Mouse (Mus musculus): ENCODE results near the gene Ppil1. TPM values are rescaled to one million over a fixed set of nuclear protein-coding genes. Genes with fewer than 3 reads are reported as not detected.

Ppil1 gene
- total and polyA plus RNA-seq, 3 experiments: 115 to 135 (median 122) TPM

DNA sequence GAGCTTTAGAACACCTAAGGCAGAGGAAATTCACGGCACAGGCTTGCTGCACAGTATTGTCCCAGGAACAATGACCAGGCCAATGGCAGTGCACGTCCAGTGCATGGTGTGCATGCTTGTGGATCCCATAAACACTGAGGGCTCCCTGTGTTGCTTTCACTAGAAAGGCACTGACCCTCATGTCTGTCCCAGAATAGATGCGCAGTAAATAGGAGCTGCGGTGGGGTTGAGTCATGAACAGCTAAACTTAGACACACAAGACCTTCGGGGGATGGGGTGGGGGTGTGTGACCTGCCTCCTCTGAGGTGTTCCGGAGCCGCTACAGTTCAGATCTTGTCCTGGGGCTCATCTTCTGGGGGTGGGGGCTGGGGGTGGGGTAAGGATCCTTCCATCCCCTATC is 57.9 kb downstream of the Ppil1 start:
- H3K4me1 ChIP-seq (ENCODE audit: control insufficient read depth in 1 of 2, insufficient read depth in 2 of 2, low read length in 2 of 2): no peaks in the 10 kb centered on the region
- DNase-seq (ENCODE audit: low read depth, low spot score): no peak
- no peaks in the 10 kb centered on the region for H3K79me2 ChIP-seq (ENCODE audit: control insufficient read depth, insufficient read depth, low read length, poor library complexity)
- no peak for TF ChIP-seq ZNF384 (IDR thresholded peaks at IDR 0.05; ENCODE audit: low read depth, low read length)
- TF ChIP-seq CTCF (IDR thresholded peaks at IDR 0.05 in 2 of 3, conservative IDR thresholded peaks at IDR 0.05 in 1 of 3; ENCODE audit: control insufficient read depth in 1 of 3, insufficient read depth in 1 of 3, low read depth in 2 of 3, low read length in 3 of 3, poor library complexity in 1 of 3, severe bottlenecking in 1 of 3): no peak
- no peak for TF ChIP-seq CHD1 (IDR thresholded peaks at IDR 0.05; ENCODE audit: low read depth, low read length)
- TF ChIP-seq JUND (IDR thresholded peaks at IDR 0.05; ENCODE audit: low read depth, low read length): no peak
- no peak for TF ChIP-seq MAZ (IDR thresholded peaks at IDR 0.05; ENCODE audit: low read depth, low read length)
- no peak for TF ChIP-seq CHD2 (IDR thresholded peaks at IDR 0.05; ENCODE audit: low read length)
- TF ChIP-seq GABPA (IDR thresholded peaks at IDR 0.05; ENCODE audit: low read depth, low read length): no peak
- TF ChIP-seq HCFC1 (IDR thresholded peaks at IDR 0.05; ENCODE audit: low read depth, low read length): no peak
- TF ChIP-seq RAD21 (IDR thresholded peaks at IDR 0.05; ENCODE audit: low read depth, low read length): no peak
- TF ChIP-seq MYB (IDR thresholded peaks at IDR 0.05; ENCODE audit: low read depth, low read length): no peak
- TF ChIP-seq ZMIZ1 (IDR thresholded peaks at IDR 0.05; ENCODE audit: low read depth, low read length): no peak
- H3K36me3 ChIP-seq (ENCODE audit: control insufficient read depth in 1 of 2, insufficient read depth in 2 of 2, low read length in 2 of 2): no peaks in the 10 kb centered on the region
- H3K9ac ChIP-seq (ENCODE audit: control insufficient read depth, low read depth, low read length, poor library complexity, severe bottlenecking): no peak overlapping the region
- no peaks in the 10 kb centered on the region for H3K9me3 ChIP-seq (replicated peaks; ENCODE audit: insufficient read depth, low read length)
- H3K27me3 ChIP-seq (ENCODE audit: control insufficient read depth in 1 of 2, insufficient read depth in 2 of 2, low read length in 2 of 2): peaks cover 0 to 1% of the 10 kb centered on the region in 2 experiments; a peak in 1 of 4 replicates
- H3K4me3 ChIP-seq (ENCODE audit: control insufficient read depth in 1 of 2, insufficient read depth in 1 of 2, low read depth in 2 of 2, low read length in 2 of 2): no peak overlapping the region
- H3K27ac ChIP-seq (ENCODE audit: control insufficient read depth, low read depth, low read length): no peak overlapping the region

DNA sequence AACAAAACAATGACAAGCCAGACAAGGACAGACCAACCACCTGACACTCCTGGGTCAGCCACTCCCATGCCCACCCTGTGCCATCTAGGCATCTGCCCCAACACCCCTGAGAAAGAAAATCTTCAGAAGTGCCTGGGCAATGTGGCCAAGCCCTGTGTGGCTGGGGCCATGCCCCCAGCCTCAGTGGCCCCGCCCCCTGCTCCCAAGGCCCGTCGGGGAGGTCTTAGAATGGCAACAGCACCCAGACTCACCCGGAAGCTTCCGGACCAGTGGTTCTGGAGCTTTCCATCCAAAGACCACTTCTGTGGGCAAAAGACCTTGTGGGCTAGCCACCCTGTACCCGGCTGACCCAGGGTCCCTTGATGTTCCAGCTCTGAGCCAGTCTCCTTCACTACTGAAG is 61.4 kb downstream of the Ppil1 start:
- peak; percentile 33 for DNase-seq (ENCODE audit: low read depth, low spot score)
- Histone ChIP-seq H3K4me3 (ENCODE audit: control insufficient read depth in 1 of 2, insufficient read depth in 1 of 2, low read depth in 2 of 2, low read length in 2 of 2) (no peak overlapping the region), H3K36me3 (ENCODE audit: control insufficient read depth in 1 of 2, insufficient read depth in 2 of 2, low read length in 2 of 2) (peaks cover 0 to 3% of the 10 kb centered on the region in 2 experiments; a peak in 1 of 4 replicates), H3K9ac (ENCODE audit: control insufficient read depth, low read depth, low read length, poor library complexity, severe bottlenecking) (no peak overlapping the region), H3K27me3 (ENCODE audit: control insufficient read depth in 1 of 2, insufficient read depth in 2 of 2, low read length in 2 of 2) (peaks cover 0 to 1% of the 10 kb centered on the region in 2 experiments; a peak in 1 of 4 replicates), H3K9me3 (replicated peaks; ENCODE audit: insufficient read depth, low read length) (no peaks in the 10 kb centered on the region), H3K4me1 (ENCODE audit: control insufficient read depth in 1 of 2, insufficient read depth in 2 of 2, low read length in 2 of 2) (peaks cover 0 to 5% of the 10 kb centered on the region in 2 experiments; a peak in 1 of 4 replicates), H3K79me2 (ENCODE audit: control insufficient read depth, insufficient read depth, low read length, poor library complexity) (no peaks in the 10 kb centered on the region), H3K27ac (ENCODE audit: control insufficient read depth, low read depth, low read length) (no peak overlapping the region)
- TF ChIP-seq TCF12 (IDR thresholded peaks at IDR 0.05; ENCODE audit: low read depth, low read length) (no peak), MAX (IDR thresholded peaks at IDR 0.05; ENCODE audit: low read length) (no peak), HCFC1 (IDR thresholded peaks at IDR 0.05; ENCODE audit: low read depth, low read length) (no peak), MAFK (IDR thresholded peaks at IDR 0.05; ENCODE audit: borderline replicate concordance, low read depth, low read length) (no peak), NRF1 (IDR thresholded peaks at IDR 0.05; ENCODE audit: insufficient read depth, low read depth, low read length, poor library complexity, severe bottlenecking) (no peak), RCOR1 (IDR thresholded peaks at IDR 0.05; ENCODE audit: low read depth, low read length) (no peak), POLR2A (IDR thresholded peaks at IDR 0.05; ENCODE audit: control insufficient read depth in 1 of 2, insufficient read depth in 1 of 2, low read depth in 1 of 2, low read length in 2 of 2, poor library complexity in 1 of 2) (no peak), SMC3 (IDR thresholded peaks at IDR 0.05; ENCODE audit: low read depth, low read length) (no peak), KAT2A (conservative IDR thresholded peaks at IDR 0.05; ENCODE audit: low read depth, low read length) (no peak), SIN3A (IDR thresholded peaks at IDR 0.05; ENCODE audit: low read length) (no peak), UBTF (IDR thresholded peaks at IDR 0.05; ENCODE audit: borderline replicate concordance, insufficient read depth, low read depth, low read length) (no peak), BHLHE40 (IDR thresholded peaks at IDR 0.05; ENCODE audit: borderline replicate concordance, low read depth, low read length) (no peak), ETS1 (IDR thresholded peaks at IDR 0.05; ENCODE audit: low read depth, low read length) (no peak), TBP (IDR thresholded peaks at IDR 0.05; ENCODE audit: low read depth, low read length) (no peak), MXI1 (IDR thresholded peaks at IDR 0.05; ENCODE audit: low read depth, low read length) (no peak)

Measured in MEL (cell line).